Mouse (Mus musculus) layer of hippocampus, postnatal 25 days (tissue): ENCODE measurements around the gene Rln3. TPM values are rescaled to one million over a fixed set of nuclear protein-coding genes. Genes with fewer than 3 reads are reported as not detected.
A peak's percentile ranks its signal among the peaks of the same experiment; 100 is the strongest.

Experiments
- DNase-seq, 2 experiments: peaks; one replicate each; pipeline ENCODE4 v3.0.0; 2022; ENCODE audit warnings: mixed read lengths in 2 of 2, low spot score in 1 of 2; ENCODE audit errors: extremely low spot score in 1 of 2
- total RNA-seq, 2 experiments: library from RNA; stranded (reverse); gene quantifications; 2 replicates each; pipeline ENCODE4 v1.2.3; 2021

Gene Rln3
- not detected for total RNA-seq

GRCm38 (mm10) chr8:84044900-84045299 lies at the start of gene Rln3:
Gene Rln3 (minus strand): TSS chr8:84045000.
- no peak for DNase-seq

- DNase-seq, result no peak
Measured at GRCm38 (mm10) chr8:84090585-84090984, 45.8 kb upstream of the Rln3 start.

DNA sequence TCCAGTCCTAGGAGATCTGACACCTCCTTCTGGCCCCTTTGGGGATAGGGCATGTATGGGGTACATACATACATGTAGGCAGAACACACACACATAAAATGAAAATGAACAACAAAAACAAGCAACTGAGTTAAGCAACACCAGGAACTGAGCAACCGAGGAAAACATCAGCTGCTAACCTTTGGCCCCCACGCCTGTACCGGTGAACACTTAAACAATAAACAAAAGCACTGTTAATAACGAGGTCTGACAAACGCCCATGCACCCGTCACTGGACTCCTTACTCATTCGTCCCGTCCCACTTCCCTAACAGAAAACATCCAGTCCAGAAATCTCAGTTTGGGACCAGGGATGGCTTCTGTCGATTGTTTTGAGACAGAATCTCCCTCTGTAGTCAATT lies 44.5 kb upstream of the Rln3 start:
- no peak for DNase-seq

GRCm38 (mm10) chr8:84087821-84088220 lies 43.0 kb upstream of the Rln3 start:
- no peak for DNase-seq

DNA sequence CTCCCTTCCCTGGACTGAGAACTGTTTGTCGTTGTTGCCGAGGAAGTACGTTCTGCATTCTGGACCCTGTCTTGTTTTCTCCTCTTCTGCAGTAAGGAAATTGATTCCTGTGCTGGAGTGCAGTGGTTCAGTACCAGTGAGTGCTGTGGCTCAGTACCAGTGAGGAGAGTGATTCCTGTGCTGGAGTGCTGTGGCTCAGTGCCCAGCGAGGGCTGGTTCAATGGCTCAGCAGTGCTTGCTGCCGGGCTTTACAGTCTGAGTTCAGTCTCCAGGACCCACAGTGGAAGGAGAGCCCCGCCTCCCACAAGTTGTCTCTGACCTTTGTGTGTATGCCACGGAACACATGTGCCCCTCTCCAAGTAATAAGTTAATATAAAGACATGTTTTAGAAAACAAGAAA lies 42.4 kb upstream of the Rln3 start:
- DNase-seq, result no peak

DNA sequence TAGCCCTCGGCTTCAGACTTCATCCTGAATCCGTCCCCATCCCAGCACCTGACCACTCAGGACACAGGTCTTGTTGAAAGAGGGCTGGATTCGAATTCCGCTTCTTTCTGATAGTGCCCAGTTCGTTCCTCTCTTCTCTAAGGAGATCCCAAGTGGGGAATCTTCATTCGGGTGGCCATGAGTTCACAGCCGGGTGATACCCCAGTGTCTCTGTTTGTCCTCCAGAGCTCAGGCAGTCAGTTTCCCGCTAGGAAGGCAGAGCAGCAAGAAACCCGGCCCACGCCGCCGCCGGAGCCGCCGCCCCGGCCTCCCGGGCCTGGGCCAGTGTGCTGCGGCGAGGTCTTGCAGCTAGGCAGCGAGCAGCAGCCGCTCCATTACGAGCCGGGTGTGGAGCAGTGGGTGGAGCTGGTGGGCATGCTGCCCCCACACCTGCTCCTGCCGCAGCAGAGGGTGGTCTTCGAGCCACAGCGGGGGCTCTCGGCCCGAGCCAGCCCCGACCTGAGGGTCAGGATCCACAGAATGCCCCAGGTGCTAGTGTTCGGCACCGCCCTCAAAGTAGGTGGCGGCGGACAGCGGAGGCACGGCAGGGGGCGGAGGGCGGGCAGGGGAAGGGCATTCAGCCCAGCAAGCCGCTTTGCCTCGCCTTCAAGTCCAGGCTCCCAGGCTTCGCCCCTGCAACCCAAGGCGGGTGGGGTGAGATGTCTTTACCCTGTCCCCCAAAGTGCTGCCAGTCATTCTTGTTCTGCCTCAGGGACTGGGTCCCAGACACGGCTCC lies 39.7 kb upstream of the Rln3 start:
- DNase-seq, result no peak

- peak in 1 of 2 experiments; percentile 6 for DNase-seq
Measured at GRCm38 (mm10) chr8:84083829-84084241, 39.0 kb upstream of the Rln3 start.

- no peak for DNase-seq
Measured at GRCm38 (mm10) chr8:84079206-84079605, 34.4 kb upstream of the Rln3 start.

DNA sequence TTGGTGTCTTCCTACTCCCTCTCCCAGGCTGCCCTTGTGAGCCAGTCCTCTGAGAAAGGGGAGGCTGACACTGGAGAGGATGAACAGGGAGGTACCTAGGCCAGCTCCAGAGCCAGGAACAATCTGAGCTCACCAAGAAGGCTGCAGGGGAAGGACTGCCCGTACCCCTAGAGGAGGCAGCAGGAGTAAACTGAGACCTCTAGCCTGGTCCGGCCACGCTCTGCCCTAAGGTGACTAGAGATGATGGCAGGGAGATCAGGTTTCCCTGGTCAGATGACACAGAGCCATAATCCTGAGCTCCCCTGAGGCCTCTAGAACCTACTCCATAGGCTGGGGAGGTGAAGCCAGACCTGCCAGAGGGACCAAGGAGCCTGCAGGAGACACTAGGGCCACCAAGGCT lies 32.0 kb upstream of the Rln3 start:
- no peak for DNase-seq

- DNase-seq, result no peak
Measured at GRCm38 (mm10) chr8:84076412-84076811, 31.6 kb upstream of the Rln3 start.

DNA sequence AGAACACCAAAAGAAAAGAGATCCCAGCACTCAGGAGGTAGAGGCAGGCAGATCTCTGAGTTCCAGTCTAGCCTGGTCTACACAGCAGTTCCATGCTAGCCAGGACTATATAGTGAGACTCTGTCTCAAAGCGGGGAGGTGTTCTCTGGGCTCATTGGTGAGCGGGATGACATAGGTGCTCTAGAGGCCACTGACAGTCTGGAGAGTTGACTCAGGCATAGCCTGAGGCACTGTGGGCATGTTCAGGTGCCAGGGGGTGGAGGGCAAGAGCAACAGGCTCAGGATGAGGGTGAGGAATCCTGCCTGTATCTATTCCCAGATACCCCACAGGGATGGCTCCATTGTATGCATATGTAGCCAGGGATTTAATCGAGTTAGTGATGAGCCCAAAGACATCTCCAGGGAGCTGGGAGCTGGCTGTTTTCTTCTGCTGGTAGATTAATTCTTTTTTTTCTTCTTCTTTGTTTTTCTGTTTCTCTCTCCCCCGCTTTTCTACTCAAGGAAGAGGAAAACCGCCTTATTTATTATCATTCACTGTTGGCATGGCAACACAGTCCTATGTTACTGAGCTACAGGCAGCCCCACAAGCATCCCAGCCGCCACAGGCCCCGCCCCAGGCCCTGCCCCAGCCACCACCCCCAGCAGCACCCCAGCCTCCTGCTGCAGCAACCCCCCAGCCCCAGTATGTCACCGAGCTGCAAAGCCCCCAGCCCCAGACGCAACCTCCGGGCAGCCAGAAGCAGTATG lies 28.6 kb upstream of the Rln3 start:
- DNase-seq, result no peak

DNA sequence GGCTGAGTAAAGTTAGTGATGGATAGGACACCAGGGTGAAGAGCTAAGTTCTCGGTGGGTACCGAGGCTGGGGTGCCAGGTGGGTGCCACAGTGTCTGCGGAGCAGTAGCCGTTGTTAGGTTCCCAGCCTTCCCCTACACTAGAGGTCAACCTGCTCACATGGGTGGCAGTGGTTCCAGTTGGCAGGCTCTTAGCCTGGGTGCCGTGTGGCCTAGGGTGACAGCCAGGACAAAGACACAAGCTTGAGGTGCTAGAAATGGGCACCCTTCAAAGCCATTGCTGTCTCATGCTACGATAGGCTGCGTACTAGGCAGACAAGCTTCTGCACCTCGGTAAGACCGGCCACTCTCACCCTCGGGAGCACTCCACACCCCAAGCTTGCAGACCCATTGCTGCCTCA lies 27.5 kb upstream of the Rln3 start:
- no peak for DNase-seq

- no peak for DNase-seq
Measured at GRCm38 (mm10) chr8:84071921-84072320, 27.1 kb upstream of the Rln3 start.

GRCm38 (mm10) chr8:84070667-84071066 lies 25.9 kb upstream of the Rln3 start:
- no peak for DNase-seq

DNA sequence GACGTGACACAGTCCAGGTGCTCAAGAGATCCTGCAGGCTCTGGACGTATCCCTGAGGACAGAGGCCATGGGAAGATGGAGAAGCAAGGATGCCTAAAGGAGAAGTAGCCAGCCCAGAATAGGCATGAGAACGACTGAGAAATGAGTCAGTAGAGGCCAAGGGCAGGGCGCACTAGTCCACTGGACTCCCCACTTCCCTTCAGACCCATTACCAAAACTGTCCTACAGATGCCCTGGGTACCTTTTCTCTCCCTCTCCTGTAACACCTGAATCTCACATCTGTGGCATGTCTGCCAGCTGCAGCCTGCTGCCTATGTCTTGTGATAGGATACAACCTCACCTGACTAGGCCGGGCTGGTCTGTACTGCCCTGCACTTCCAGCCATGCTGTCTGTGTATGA lies 25.4 kb upstream of the Rln3 start:
- no peak for DNase-seq

- no peak for DNase-seq
Measured at GRCm38 (mm10) chr8:84069750-84070149, 24.9 kb upstream of the Rln3 start.

- DNase-seq, result no peak
Measured at GRCm38 (mm10) chr8:84069169-84069568, 24.4 kb upstream of the Rln3 start.

GRCm38 (mm10) chr8:84068316-84069035 lies 23.7 kb upstream of the Rln3 start:
- no peak for DNase-seq

GRCm38 (mm10) chr8:84067911-84068310 lies 23.1 kb upstream of the Rln3 start:
- no peak for DNase-seq

DNA sequence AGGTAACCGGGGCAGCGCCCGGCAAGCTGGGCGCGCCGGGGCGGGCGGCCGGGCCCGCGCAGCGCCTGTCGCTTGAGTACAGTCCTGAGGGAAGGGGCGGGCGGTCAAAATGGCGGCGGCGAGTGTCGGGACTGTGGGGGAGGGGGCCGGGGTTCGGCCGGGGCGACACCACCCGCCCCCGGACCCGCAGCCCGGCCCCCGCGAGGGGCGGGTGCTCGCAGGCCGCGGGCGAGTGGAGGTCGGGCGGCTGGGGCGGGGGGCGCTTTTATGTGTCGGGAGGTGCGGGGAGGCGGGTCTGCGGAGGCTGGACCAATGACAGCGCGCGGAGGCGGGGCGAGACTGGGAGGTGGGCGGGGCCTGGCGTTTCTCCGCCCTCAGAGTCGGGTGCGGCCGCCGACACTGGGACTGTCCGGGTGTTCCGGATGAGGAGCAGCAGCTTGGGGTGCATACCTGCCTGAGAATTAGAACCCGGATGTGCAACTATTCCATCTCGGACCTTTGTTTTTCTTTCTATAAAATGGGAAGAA lies 22.3 kb upstream of the Rln3 start:
- DNase-seq, result peak; percentile 97
